Mouse (Mus musculus): ENCODE results near the gene Cox7a1. TPM values are rescaled to one million over a fixed set of nuclear protein-coding genes. Genes with fewer than 3 reads are reported as not detected.
A peak's percentile ranks its signal among the peaks of the same experiment; 100 is the strongest.

Cox7a1 gene
- polyA plus RNA-seq, 1 experiment = 5.2 TPM

- TF ChIP-seq CTCF (IDR thresholded peaks at IDR 0.05; ENCODE audit: control insufficient read depth, insufficient read depth, insufficient replicate concordance, low read depth, low read length) (no peak), POLR2A (IDR thresholded peaks at IDR 0.05; ENCODE audit: control insufficient read depth, low read depth, low read length) (no peak)
- no peak overlapping the region for H3K27ac ChIP-seq (ENCODE audit: control insufficient read depth, insufficient read depth, low read depth, low read length)
- peaks cover 3% of the 10 kb centered on the region; the same call in 1 of the 2 replicates for H3K36me3 ChIP-seq (ENCODE audit: control insufficient read depth, insufficient read depth, low read length)
- H3K4me1 ChIP-seq (ENCODE audit: control insufficient read depth, insufficient read depth, low read length) = no peaks in the 10 kb centered on the region
- no peak overlapping the region for H3K4me3 ChIP-seq (ENCODE audit: control insufficient read depth, low read depth, low read length)
- H3K27me3 ChIP-seq (ENCODE audit: control insufficient read depth, insufficient read depth, low read length) = no peaks in the 10 kb centered on the region
These were observed 20.8 kb upstream of the Cox7a1 start for GRCm38 (mm10) chr7:30163113-30163512.

GRCm38 (mm10) chr7:30164745-30165144 is 19.2 kb upstream of the Cox7a1 start:
- Histone ChIP-seq H3K27me3 (ENCODE audit: control insufficient read depth, insufficient read depth, low read length) (no peaks in the 10 kb centered on the region), H3K4me1 (ENCODE audit: control insufficient read depth, insufficient read depth, low read length) (no peaks in the 10 kb centered on the region), H3K36me3 (ENCODE audit: control insufficient read depth, insufficient read depth, low read length) (peaks cover 3% of the 10 kb centered on the region; the same call in 1 of the 2 replicates), H3K27ac (ENCODE audit: control insufficient read depth, insufficient read depth, low read depth, low read length) (no peak overlapping the region), H3K4me3 (ENCODE audit: control insufficient read depth, low read depth, low read length) (no peak overlapping the region)
- no peak for TF ChIP-seq POLR2A (IDR thresholded peaks at IDR 0.05; ENCODE audit: control insufficient read depth, low read depth, low read length)
- no peak for TF ChIP-seq CTCF (IDR thresholded peaks at IDR 0.05; ENCODE audit: control insufficient read depth, insufficient read depth, insufficient replicate concordance, low read depth, low read length)

GRCm38 (mm10) chr7:30168914-30169582 is 14.9 kb upstream of the Cox7a1 start:
- Histone ChIP-seq H3K27me3 (ENCODE audit: control insufficient read depth, insufficient read depth, low read length) (no peaks in the 10 kb centered on the region), H3K4me1 (ENCODE audit: control insufficient read depth, insufficient read depth, low read length) (peaks cover 4% of the 10 kb centered on the region; the same call in 1 of the 2 replicates), H3K4me3 (ENCODE audit: control insufficient read depth, low read depth, low read length) (peak overlapping the region; percentile 90), H3K27ac (ENCODE audit: control insufficient read depth, insufficient read depth, low read depth, low read length) (peak overlapping the region; percentile 88), H3K36me3 (ENCODE audit: control insufficient read depth, insufficient read depth, low read length) (no peaks in the 10 kb centered on the region)
- TF ChIP-seq POLR2A (IDR thresholded peaks at IDR 0.05; ENCODE audit: control insufficient read depth, low read depth, low read length) (no peak), CTCF (IDR thresholded peaks at IDR 0.05; ENCODE audit: control insufficient read depth, insufficient read depth, insufficient replicate concordance, low read depth, low read length) (no peak)

DNA sequence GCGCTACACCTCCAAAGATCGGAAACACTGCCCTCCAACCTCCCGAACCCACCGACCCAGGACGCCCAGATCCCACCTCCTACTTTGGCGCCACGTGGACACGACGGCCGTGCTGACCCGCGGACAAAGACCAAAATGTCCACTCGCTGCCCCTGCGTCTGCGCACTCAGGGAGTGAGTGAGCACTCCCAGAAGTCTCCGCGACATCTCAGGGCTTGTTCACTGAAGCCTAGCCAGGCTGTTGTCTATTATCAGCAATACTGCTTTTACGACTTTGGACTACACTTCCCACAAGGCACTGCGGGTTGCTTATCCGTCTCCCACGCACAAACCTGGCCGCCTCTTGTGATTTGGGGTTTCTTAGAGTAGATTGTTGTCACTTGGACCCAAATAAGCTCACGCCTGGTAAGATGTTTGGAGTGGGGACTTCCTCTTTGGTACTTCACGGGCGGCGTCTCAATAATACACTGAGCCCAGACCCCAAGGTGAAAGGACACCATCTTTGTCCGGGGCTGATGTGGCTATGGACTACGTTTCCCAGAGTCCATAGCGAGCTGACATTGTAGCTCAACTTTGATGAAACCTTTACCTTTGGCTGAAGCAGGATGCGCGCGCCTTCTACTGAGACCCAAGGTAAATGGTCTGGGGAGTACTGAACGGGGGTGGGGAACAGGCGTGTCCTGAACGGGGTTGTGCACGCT is 14.2 kb upstream of the Cox7a1 start, which contains the start of gene Zfp146:
Gene Zfp146, minus strand, starts transcription at position 168 of the 700 bp plus-strand sequence.
- Histone ChIP-seq H3K36me3 (ENCODE audit: control insufficient read depth, insufficient read depth, low read length) (no peaks in the 10 kb centered on the region), H3K4me3 (ENCODE audit: control insufficient read depth, low read depth, low read length) (peak within 1 kb of the TSS; percentile 90), H3K27me3 (ENCODE audit: control insufficient read depth, insufficient read depth, low read length) (no peaks in the 10 kb centered on the region), H3K4me1 (ENCODE audit: control insufficient read depth, insufficient read depth, low read length) (peaks cover 4% of the 10 kb centered on the region; the same call in 1 of the 2 replicates), H3K27ac (ENCODE audit: control insufficient read depth, insufficient read depth, low read depth, low read length) (peak within 1 kb of the TSS; percentile 96)
- TF ChIP-seq CTCF (IDR thresholded peaks at IDR 0.05; ENCODE audit: control insufficient read depth, insufficient read depth, insufficient replicate concordance, low read depth, low read length) = no peak
- peak; percentile 94 for TF ChIP-seq POLR2A (IDR thresholded peaks at IDR 0.05; ENCODE audit: control insufficient read depth, low read depth, low read length)

- Histone ChIP-seq H3K27ac (ENCODE audit: control insufficient read depth, insufficient read depth, low read depth, low read length) (no peak overlapping the region; the same call in 1 of the 2 replicates), H3K36me3 (ENCODE audit: control insufficient read depth, insufficient read depth, low read length) (no peaks in the 10 kb centered on the region), H3K27me3 (ENCODE audit: control insufficient read depth, insufficient read depth, low read length) (no peaks in the 10 kb centered on the region), H3K4me3 (ENCODE audit: control insufficient read depth, low read depth, low read length) (peak overlapping the region; percentile 90), H3K4me1 (ENCODE audit: control insufficient read depth, insufficient read depth, low read length) (peaks cover 4% of the 10 kb centered on the region; the same call in 1 of the 2 replicates)
- no peak for TF ChIP-seq CTCF (IDR thresholded peaks at IDR 0.05; ENCODE audit: control insufficient read depth, insufficient read depth, insufficient replicate concordance, low read depth, low read length)
- no peak for TF ChIP-seq POLR2A (IDR thresholded peaks at IDR 0.05; ENCODE audit: control insufficient read depth, low read depth, low read length)
These were observed 13.5 kb upstream of the Cox7a1 start for GRCm38 (mm10) chr7:30170283-30170951.

DNA sequence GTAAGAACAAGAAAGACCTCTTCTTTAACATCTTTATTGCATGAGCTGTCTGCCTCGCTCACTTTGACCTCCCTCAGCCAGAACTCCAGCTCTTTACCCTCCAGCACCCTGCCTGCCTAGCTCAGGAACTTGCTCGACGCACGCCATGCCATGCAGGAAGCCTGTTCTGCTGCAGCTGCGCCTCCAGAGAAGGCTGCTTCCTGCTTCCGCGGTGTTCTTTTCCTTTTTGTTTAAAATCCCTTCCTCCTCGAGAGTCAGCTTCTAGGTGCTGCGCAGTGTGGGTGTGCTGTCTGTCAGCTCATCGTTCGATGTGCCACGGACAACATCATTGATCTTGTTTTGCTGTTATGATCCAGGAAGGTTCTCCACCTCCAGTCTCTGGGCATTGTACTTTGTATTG is 7.5 kb upstream of the Cox7a1 start:
- TF ChIP-seq POLR2A (IDR thresholded peaks at IDR 0.05; ENCODE audit: control insufficient read depth, low read depth, low read length) (no peak), CTCF (IDR thresholded peaks at IDR 0.05; ENCODE audit: control insufficient read depth, insufficient read depth, insufficient replicate concordance, low read depth, low read length) (no peak)
- no peaks in the 10 kb centered on the region for H3K27me3 ChIP-seq (ENCODE audit: control insufficient read depth, insufficient read depth, low read length)
- no peaks in the 10 kb centered on the region for H3K36me3 ChIP-seq (ENCODE audit: control insufficient read depth, insufficient read depth, low read length)
- no peaks in the 10 kb centered on the region for H3K4me1 ChIP-seq (ENCODE audit: control insufficient read depth, insufficient read depth, low read length)
- H3K4me3 ChIP-seq (ENCODE audit: control insufficient read depth, low read depth, low read length) = no peak overlapping the region
- no peak overlapping the region for H3K27ac ChIP-seq (ENCODE audit: control insufficient read depth, insufficient read depth, low read depth, low read length)

DNA sequence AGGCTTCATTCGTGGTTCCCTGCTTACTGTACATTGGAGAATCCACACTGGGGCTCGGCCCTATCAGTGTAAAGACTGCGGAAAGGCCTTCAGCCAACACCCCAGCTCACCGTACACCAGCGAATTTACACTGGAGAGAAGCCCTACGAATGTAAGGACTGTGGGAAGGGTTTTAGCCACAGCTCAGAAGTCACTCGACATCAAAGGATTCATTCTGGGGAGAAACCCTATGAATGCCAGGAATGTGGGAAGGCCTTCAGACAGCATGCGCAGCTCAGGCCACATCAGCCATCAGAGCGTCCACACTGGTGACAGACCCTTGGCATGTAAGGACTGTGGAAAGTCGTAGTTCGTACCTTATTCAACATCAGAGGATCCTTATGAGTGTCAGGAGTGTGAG is 5.7 kb upstream of the Cox7a1 start:
- Histone ChIP-seq H3K4me1 (ENCODE audit: control insufficient read depth, insufficient read depth, low read length) (no peaks in the 10 kb centered on the region), H3K27me3 (ENCODE audit: control insufficient read depth, insufficient read depth, low read length) (no peaks in the 10 kb centered on the region), H3K4me3 (ENCODE audit: control insufficient read depth, low read depth, low read length) (no peak overlapping the region), H3K36me3 (ENCODE audit: control insufficient read depth, insufficient read depth, low read length) (no peaks in the 10 kb centered on the region), H3K27ac (ENCODE audit: control insufficient read depth, insufficient read depth, low read depth, low read length) (no peak overlapping the region)
- no peak for TF ChIP-seq CTCF (IDR thresholded peaks at IDR 0.05; ENCODE audit: control insufficient read depth, insufficient read depth, insufficient replicate concordance, low read depth, low read length)
- TF ChIP-seq POLR2A (IDR thresholded peaks at IDR 0.05; ENCODE audit: control insufficient read depth, low read depth, low read length) = no peak

Data from testis, adult 2 months (tissue).